Mouse (Mus musculus): ENCODE data around the gene Tspan13.

DNA sequence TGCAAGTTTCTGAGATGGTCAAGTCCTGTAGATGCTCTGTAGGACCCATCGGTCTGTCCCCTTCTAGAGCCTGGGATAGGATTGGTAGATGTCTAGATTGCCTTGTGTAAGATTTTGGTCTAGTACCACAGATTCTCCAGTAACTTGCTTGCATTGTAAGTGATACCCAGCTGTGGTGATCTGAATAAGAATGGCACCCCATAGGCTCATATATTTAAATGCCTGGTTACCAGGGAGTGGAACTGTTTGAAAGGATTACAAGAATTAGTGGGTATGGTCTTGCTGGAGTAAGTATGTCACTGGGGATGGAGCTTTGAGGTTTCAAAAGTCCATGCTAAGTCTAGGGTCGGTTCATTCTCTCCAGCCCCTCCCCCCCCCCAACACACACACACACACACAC, 21.6 kb downstream of the Tspan13 start:
- TF ChIP-seq POLR2A (IDR thresholded peaks at IDR 0.05; ENCODE audit: borderline replicate concordance, insufficient read depth, low read length) (no peak), CTCF (IDR thresholded peaks at IDR 0.05; ENCODE audit: borderline replicate concordance, insufficient read depth, low read depth, low read length) (no peak)

All from cerebellum, adult 2 months (tissue).